Mouse (Mus musculus) frontal cortex, adult (tissue): ENCODE data around the gene Grb14.

Source experiments
- ATAC-seq: cut with Nextera tagmentation; 2 replicates; pipeline ENCODE4 v1.9.2; 2017; ENCODE audit warnings: mild to moderate bottlenecking, moderate library complexity, mixed read lengths; ENCODE audit not compliant: low TSS enrichment

The Grb14 gene

GRCm38 (mm10) chr2:64878275-64878674 is 146.5 kb downstream of the Grb14 start:
- ATAC-seq, result no peak
